Mouse (Mus musculus): ENCODE measurements around the gene Rad50. TPM values are rescaled to one million over a fixed set of nuclear protein-coding genes. Genes with fewer than 3 reads are reported as not detected.
A peak's percentile ranks its signal among the peaks of the same experiment; 100 is the strongest.

Gene Rad50
- total and polyA plus RNA-seq, 3 experiments: 39.6 to 53.6 (median 48.2) TPM

DNA sequence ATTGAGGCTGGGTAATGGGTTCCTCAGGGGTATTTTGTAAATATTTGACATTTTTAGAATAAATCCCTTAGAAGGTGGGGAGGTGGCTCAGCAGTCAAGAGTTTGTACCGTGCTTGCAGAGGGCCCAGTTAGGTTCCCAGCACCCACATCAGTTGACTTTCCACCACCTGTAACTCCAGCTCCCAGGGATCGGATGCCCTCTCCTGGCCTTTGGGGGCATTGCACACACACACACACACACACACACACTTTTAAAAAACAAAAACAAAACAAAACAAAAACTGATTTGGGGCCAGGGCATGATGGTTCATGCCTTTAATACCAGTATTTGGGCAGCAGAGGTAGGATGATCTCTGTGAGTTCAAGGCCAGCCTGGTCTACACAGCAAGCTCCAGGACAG is 83.0 kb downstream of the Rad50 start:
- no peak for DNase-seq (ENCODE audit: extremely low read depth)
- in situ Hi-C loops (cut with MboI; ENCODE audit: low pct_ligation_motif_present, low pct_unique_long_range_greater_than_20kb, low sequenced_read_pairs): loop anchor here (5.0 kb wide), 1 partner anchor 37 kb away; no protein-coding TSS in a partner anchor
- dilution Hi-C loops (cut with MboI; ENCODE audit: extremely low pct_ligation_motif_present, extremely low pct_unique_long_range_greater_than_20kb, low sequenced_read_pairs): no loop called here
- H3K9me3 ChIP-seq (replicated peaks; ENCODE audit: low read length): peaks cover 8% of the 10 kb centered on the region
- H3K4me1 ChIP-seq (ENCODE audit: control insufficient read depth in 1 of 2, insufficient read depth in 2 of 2): peaks cover 35 to 75% of the 10 kb centered on the region in 2 experiments
- H3K4me2 ChIP-seq (ENCODE audit: insufficient read depth, low read depth, poor library complexity, severe bottlenecking): no peak overlapping the region
- TF ChIP-seq ZNF384 (IDR thresholded peaks at IDR 0.05; ENCODE audit: low read depth, low read length) (no peak), CHD1 (IDR thresholded peaks at IDR 0.05; ENCODE audit: low read depth, low read length) (no peak), ETS1 (conservative IDR thresholded peaks at IDR 0.05; ENCODE audit: low read depth, low read length) (no peak), PAX5 (IDR thresholded peaks at IDR 0.05; ENCODE audit: low read length) (no peak), SMC3 (IDR thresholded peaks at IDR 0.05; ENCODE audit: low read depth, low read length) (peak; percentile 51), EP300 (IDR thresholded peaks at IDR 0.05; ENCODE audit: low read length) (no peak), RAD21 (IDR thresholded peaks at IDR 0.05; ENCODE audit: low read depth, low read length) (peak; percentile 33), CTCF (conservative IDR thresholded peaks at IDR 0.05 in 1 of 2, IDR thresholded peaks at IDR 0.05 in 1 of 2; ENCODE audit: low read depth in 2 of 2, low read length in 2 of 2) (peak in 1 of 2 experiments; percentile 48; a peak in 2 of 4 replicates), KAT2A (IDR thresholded peaks at IDR 0.05; ENCODE audit: insufficient replicate concordance, low read length) (no peak)
- no peak overlapping the region for H3K4me3 ChIP-seq (replicated peaks in 1 of 3; ENCODE audit: low read depth in 2 of 3, low read length in 2 of 3, poor library complexity in 1 of 3)
- peaks cover 0 to 9% of the 10 kb centered on the region in 2 experiments for H3K36me3 ChIP-seq (replicated peaks in 1 of 2; ENCODE audit: control insufficient read depth in 1 of 2, insufficient read depth in 1 of 2, low read length in 1 of 2)
- H3K9ac ChIP-seq (ENCODE audit: insufficient read depth, low read depth): no peak overlapping the region
- no peaks in the 10 kb centered on the region for H3K79me2 ChIP-seq (replicated peaks; ENCODE audit: control insufficient read depth, extremely low read depth, insufficient read depth, poor library complexity, severe bottlenecking)
- no peak overlapping the region for H3K27ac ChIP-seq (ENCODE audit: insufficient read depth, low read depth)
- H3K27me3 ChIP-seq (replicated peaks): no peaks in the 10 kb centered on the region

DNA sequence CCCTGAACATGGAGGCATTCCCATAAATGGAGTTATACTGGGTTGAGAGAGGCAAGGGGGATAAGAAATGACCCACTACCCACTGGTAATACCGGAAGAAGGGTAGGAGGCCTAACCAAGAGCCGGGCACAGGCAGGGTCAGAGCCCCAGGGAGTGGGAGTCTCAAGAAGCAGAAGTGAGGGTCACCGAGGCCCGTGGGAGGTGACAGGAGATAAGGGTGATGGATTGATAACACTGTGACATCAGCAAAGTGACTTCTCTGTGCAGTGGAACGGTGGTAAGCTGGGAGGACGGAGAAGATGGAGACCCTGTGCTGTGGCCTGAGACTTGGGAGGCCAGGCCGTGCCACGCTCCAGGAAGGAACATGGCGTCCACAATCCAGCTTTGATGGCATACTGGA is 83.5 kb downstream of the Rad50 start:
- no peak overlapping the region for H3K27ac ChIP-seq (ENCODE audit: insufficient read depth, low read depth)
- H3K4me3 ChIP-seq (replicated peaks in 1 of 3; ENCODE audit: low read depth in 2 of 3, low read length in 2 of 3, poor library complexity in 1 of 3): no peak overlapping the region

DNA sequence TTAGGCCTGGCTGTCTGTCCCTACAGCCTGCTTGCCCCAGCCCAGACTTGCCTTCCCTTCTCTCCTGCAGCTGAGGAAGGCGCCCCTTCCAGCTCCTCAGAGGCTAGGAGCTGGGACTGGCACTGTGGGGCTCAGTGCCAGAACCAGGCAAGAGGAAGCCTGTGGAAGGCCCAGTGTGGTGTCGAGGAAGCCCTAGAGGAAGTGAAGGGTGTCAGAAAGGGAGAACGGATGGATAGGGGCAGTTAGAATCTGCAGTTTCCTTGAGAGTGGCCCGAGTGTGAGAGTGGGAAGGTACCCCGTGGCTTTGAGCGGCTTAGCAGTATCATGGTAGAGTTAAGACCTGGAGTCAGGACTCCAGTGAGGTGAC is 84.7 kb downstream of the Rad50 start:
- no peaks in the 10 kb centered on the region for H3K27me3 ChIP-seq (replicated peaks)
- in situ Hi-C loops (cut with MboI; ENCODE audit: low pct_ligation_motif_present, low pct_unique_long_range_greater_than_20kb, low sequenced_read_pairs) (loop anchor here (5.0 kb wide), 1 partner anchor 35 kb away; no protein-coding TSS in a partner anchor), dilution Hi-C loops (cut with MboI; ENCODE audit: extremely low pct_ligation_motif_present, extremely low pct_unique_long_range_greater_than_20kb, low sequenced_read_pairs) (no loop called here)
- H3K36me3 ChIP-seq (replicated peaks in 1 of 2; ENCODE audit: control insufficient read depth in 1 of 2, insufficient read depth in 1 of 2, low read length in 1 of 2): peaks cover 0 to 6% of the 10 kb centered on the region in 2 experiments
- no peaks in the 10 kb centered on the region for H3K79me2 ChIP-seq (replicated peaks; ENCODE audit: control insufficient read depth, extremely low read depth, insufficient read depth, poor library complexity, severe bottlenecking)
- no peak overlapping the region for H3K9ac ChIP-seq (ENCODE audit: insufficient read depth, low read depth)
- peaks cover 44 to 78% of the 10 kb centered on the region in 2 experiments for H3K4me1 ChIP-seq (ENCODE audit: control insufficient read depth in 1 of 2, insufficient read depth in 2 of 2)
- peaks cover 8% of the 10 kb centered on the region for H3K9me3 ChIP-seq (replicated peaks; ENCODE audit: low read length)
- peak overlapping the region in 1 of 3 experiments; percentile 9 for H3K4me3 ChIP-seq (replicated peaks in 1 of 3; ENCODE audit: low read depth in 2 of 3, low read length in 2 of 3, poor library complexity in 1 of 3)
- peak overlapping the region; percentile 56; the same call in 1 of the 2 replicates for H3K27ac ChIP-seq (ENCODE audit: insufficient read depth, low read depth)
- no peak for DNase-seq (ENCODE audit: extremely low read depth)
- H3K4me2 ChIP-seq (ENCODE audit: insufficient read depth, low read depth, poor library complexity, severe bottlenecking): no peak overlapping the region
- no peak for TF ChIP-seq RCOR1 (conservative IDR thresholded peaks at IDR 0.05; ENCODE audit: low read depth, low read length)
- no peak for TF ChIP-seq MAZ (IDR thresholded peaks at IDR 0.05; ENCODE audit: low read depth, low read length)
- TF ChIP-seq TCF12 (IDR thresholded peaks at IDR 0.05; ENCODE audit: low read depth, low read length): peak; percentile 17; the same call in 1 of the 2 replicates
- 0 out of 2 replicates have a peak, but pooled peaks have one; percentile 4 for TF ChIP-seq MEF2A (IDR thresholded peaks at IDR 0.05; ENCODE audit: borderline replicate concordance, low read depth, low read length)
- TF ChIP-seq USF1 (IDR thresholded peaks at IDR 0.05; ENCODE audit: low read depth, low read length): no peak
- no peak for TF ChIP-seq CHD1 (IDR thresholded peaks at IDR 0.05; ENCODE audit: low read depth, low read length)
- TF ChIP-seq NELFE (IDR thresholded peaks at IDR 0.05; ENCODE audit: low read depth, low read length): 0 out of 2 replicates have a peak, but pooled peaks have one; percentile 6
- TF ChIP-seq ZC3H11A (IDR thresholded peaks at IDR 0.05; ENCODE audit: low read depth, low read length): no peak
- no peak for TF ChIP-seq SIN3A (IDR thresholded peaks at IDR 0.05; ENCODE audit: low read length)
- no peak for TF ChIP-seq EP300 (IDR thresholded peaks at IDR 0.05; ENCODE audit: low read length)

More for the DNA sequence above, 83.5 kb downstream of the Rad50 start:
- Histone ChIP-seq H3K36me3 (replicated peaks in 1 of 2; ENCODE audit: control insufficient read depth in 1 of 2, insufficient read depth in 1 of 2, low read length in 1 of 2) (peaks cover 0 to 7% of the 10 kb centered on the region in 2 experiments), H3K79me2 (replicated peaks; ENCODE audit: control insufficient read depth, extremely low read depth, insufficient read depth, poor library complexity, severe bottlenecking) (no peaks in the 10 kb centered on the region), H3K4me2 (ENCODE audit: insufficient read depth, low read depth, poor library complexity, severe bottlenecking) (no peak overlapping the region), H3K9me3 (replicated peaks; ENCODE audit: low read length) (peaks cover 8% of the 10 kb centered on the region), H3K4me1 (ENCODE audit: control insufficient read depth in 1 of 2, insufficient read depth in 2 of 2) (peaks cover 37 to 75% of the 10 kb centered on the region in 2 experiments), H3K9ac (ENCODE audit: insufficient read depth, low read depth) (no peak overlapping the region), H3K27me3 (replicated peaks) (no peaks in the 10 kb centered on the region)
- in situ Hi-C loops (cut with MboI; ENCODE audit: low pct_ligation_motif_present, low pct_unique_long_range_greater_than_20kb, low sequenced_read_pairs): loop anchor here (5.0 kb wide), 1 partner anchor 36 kb away; no protein-coding TSS in a partner anchor
- no peak for TF ChIP-seq KAT2A (IDR thresholded peaks at IDR 0.05; ENCODE audit: insufficient replicate concordance, low read length)
- dilution Hi-C loops (cut with MboI; ENCODE audit: extremely low pct_ligation_motif_present, extremely low pct_unique_long_range_greater_than_20kb, low sequenced_read_pairs): no loop called here
- no peak for DNase-seq (ENCODE audit: extremely low read depth)

Data from CH12.LX (cell line).